Mouse (Mus musculus): ENCODE data around the gene 4930470P17Rik. TPM values are rescaled to one million over a fixed set of nuclear protein-coding genes. Genes with fewer than 3 reads are reported as not detected.

Gene 4930470P17Rik
- polyA plus RNA-seq, 1 experiment from 2014 or later = 0.36 TPM

DNA sequence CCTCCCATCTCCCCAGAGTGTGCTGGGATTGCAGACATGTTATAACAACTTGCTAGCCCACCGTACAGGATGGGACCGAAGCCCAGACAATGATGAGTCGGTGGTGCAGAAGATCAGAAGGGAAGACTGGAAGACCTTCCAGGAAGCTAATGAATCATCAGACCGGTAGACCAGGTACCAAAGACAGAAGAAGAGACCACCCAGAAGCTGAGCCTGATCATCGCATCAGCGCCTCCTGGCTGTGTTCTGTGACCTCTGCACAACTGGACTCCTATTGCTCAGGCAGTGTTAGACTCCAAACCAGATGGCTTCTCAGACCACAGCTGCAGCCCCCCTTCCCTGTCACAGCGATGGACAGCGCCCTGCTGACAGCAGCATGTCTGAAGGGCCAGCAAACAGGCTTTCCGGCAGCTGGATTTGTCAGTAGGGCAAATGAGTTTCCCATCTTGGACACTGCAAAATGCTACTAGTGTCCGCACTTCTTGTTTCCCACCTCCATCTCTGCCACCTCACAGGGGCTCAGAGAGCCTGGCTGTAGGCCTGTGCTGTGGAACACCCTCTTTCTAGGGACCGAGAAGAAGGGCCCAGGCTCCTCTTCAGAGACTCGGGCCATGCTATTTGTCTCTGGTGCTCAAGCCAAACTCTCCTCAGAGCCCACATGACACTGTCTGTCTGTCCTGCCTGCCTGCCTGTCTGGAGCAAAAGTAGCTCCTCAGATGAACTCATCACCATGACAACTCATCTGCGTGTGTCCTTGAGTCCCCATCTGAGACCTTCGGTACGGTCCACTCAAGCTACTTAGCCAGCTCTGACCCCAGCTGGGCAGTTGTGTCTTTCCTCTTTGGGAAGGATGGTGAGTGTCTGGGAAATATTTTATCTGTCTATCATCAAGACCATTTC, 37.6 kb downstream of the 4930470P17Rik start:
- Histone ChIP-seq H3K36me3 (ENCODE audit: control insufficient read depth, insufficient read depth, low read length) (no peaks in the 10 kb centered on the region), H3K4me1 (ENCODE audit: control insufficient read depth, insufficient read depth, low read depth, low read length) (no peaks in the 10 kb centered on the region), H3K4me2 (ENCODE audit: low read length) (no peak overlapping the region), H3K27me3 (replicated peaks; ENCODE audit: control insufficient read depth, insufficient read depth, low read length) (no peaks in the 10 kb centered on the region), H3K4me3 (ENCODE audit: low read length) (no peak overlapping the region), H3K9me3 (ENCODE audit: control insufficient read depth, low read length) (no peaks in the 10 kb centered on the region), H3K27ac (ENCODE audit: low read depth, low read length) (no peak overlapping the region), H3K9ac (ENCODE audit: low read depth, low read length) (no peak overlapping the region)
- no peak for ATAC-seq
- 68% methylated on average over 15 of the region's 15 CpGs for WGBS

DNA sequence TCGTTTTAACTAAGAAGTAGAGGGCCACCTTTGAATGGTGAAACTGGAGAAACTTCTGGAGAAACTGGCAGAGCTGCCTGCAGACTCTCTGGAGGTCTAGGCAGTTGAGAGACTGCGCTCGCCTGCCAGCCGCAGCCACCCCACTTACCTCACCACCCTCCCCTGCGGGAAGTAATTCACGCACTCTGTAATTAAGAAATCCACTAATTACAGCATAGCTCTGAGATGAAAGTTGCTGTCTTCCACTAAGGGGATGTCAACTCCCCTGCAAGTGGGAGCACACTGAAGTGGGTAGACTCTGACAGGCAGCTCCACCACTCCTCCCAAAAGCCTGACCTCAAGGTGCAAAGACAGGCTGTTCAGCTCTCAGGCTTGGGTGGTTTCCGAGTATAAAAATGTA, 49.7 kb downstream of the 4930470P17Rik start:
- ATAC-seq = peak; percentile 26; the same call in 1 of the 2 replicates
- H3K9ac ChIP-seq (ENCODE audit: low read depth, low read length) = no peak overlapping the region
- no peaks in the 10 kb centered on the region for H3K27me3 ChIP-seq (replicated peaks; ENCODE audit: control insufficient read depth, insufficient read depth, low read length)
- H3K36me3 ChIP-seq (ENCODE audit: control insufficient read depth, insufficient read depth, low read length) = no peaks in the 10 kb centered on the region
- no peak overlapping the region for H3K4me3 ChIP-seq (ENCODE audit: low read length)
- no peak overlapping the region for H3K27ac ChIP-seq (ENCODE audit: low read depth, low read length)
- H3K9me3 ChIP-seq (ENCODE audit: control insufficient read depth, low read length) = no peaks in the 10 kb centered on the region
- 56% methylated on average over 7 of the region's 7 CpGs for WGBS
- H3K4me1 ChIP-seq (ENCODE audit: control insufficient read depth, insufficient read depth, low read depth, low read length) = no peaks in the 10 kb centered on the region
- H3K4me2 ChIP-seq (ENCODE audit: low read length) = no peak overlapping the region

DNA sequence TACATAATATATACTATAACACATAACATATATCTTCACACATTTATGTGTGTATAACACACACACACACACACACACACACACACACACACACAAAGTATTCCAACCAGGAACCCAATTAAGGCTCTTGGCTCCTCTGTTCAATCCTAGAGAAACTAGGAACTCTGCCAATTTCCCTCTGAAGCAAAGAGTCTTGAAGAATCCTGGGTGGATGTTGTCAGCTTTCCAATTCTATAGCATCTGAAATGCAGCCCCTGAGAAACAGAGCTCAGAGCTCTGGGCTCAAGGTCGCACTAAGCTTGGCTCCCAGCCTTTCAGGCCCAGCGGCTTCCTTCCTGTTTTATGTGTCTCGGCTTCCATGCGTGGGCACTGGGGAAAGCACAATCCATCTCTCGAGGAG, 51.6 kb downstream of the 4930470P17Rik start:
- ATAC-seq = peak; percentile 79
- no peaks in the 10 kb centered on the region for H3K9me3 ChIP-seq (ENCODE audit: control insufficient read depth, low read length)
- no peaks in the 10 kb centered on the region for H3K27me3 ChIP-seq (replicated peaks; ENCODE audit: control insufficient read depth, insufficient read depth, low read length)
- no peak overlapping the region for H3K4me3 ChIP-seq (ENCODE audit: low read length)
- H3K4me1 ChIP-seq (ENCODE audit: control insufficient read depth, insufficient read depth, low read depth, low read length) = no peaks in the 10 kb centered on the region
- H3K27ac ChIP-seq (ENCODE audit: low read depth, low read length) = no peak overlapping the region
- WGBS = 20% methylated on average over 5 of the region's 5 CpGs
- H3K9ac ChIP-seq (ENCODE audit: low read depth, low read length) = no peak overlapping the region
- H3K4me2 ChIP-seq (ENCODE audit: low read length) = no peak overlapping the region
- no peaks in the 10 kb centered on the region for H3K36me3 ChIP-seq (ENCODE audit: control insufficient read depth, insufficient read depth, low read length)

DNA sequence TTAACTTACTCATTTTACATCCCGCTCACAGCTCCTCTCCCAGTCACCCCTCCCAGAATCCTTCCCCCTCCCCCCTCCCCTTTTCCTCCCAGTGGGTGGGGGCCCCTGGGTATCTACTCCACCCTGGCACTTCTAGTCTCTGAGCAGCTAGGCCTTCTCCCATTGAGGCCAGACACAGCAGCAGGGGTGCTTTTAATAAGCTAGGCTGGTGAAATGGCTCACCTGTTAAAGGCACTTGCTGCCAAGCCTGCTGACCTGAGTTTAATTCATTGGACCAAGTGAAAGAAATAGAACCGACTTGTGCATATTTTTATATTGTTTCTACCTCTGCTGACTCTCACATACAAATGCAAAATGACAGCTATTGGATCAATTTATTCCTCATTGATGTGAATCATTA, 52.7 kb downstream of the 4930470P17Rik start:
- Histone ChIP-seq H3K27me3 (replicated peaks; ENCODE audit: control insufficient read depth, insufficient read depth, low read length) (no peaks in the 10 kb centered on the region), H3K27ac (ENCODE audit: low read depth, low read length) (no peak overlapping the region), H3K9me3 (ENCODE audit: control insufficient read depth, low read length) (no peaks in the 10 kb centered on the region), H3K36me3 (ENCODE audit: control insufficient read depth, insufficient read depth, low read length) (no peaks in the 10 kb centered on the region), H3K4me2 (ENCODE audit: low read length) (no peak overlapping the region), H3K4me3 (ENCODE audit: low read length) (no peak overlapping the region), H3K9ac (ENCODE audit: low read depth, low read length) (no peak overlapping the region), H3K4me1 (ENCODE audit: control insufficient read depth, insufficient read depth, low read depth, low read length) (no peaks in the 10 kb centered on the region)
- WGBS = 68% methylated on average over 2 of the region's 2 CpGs
- ATAC-seq = no peak

DNA sequence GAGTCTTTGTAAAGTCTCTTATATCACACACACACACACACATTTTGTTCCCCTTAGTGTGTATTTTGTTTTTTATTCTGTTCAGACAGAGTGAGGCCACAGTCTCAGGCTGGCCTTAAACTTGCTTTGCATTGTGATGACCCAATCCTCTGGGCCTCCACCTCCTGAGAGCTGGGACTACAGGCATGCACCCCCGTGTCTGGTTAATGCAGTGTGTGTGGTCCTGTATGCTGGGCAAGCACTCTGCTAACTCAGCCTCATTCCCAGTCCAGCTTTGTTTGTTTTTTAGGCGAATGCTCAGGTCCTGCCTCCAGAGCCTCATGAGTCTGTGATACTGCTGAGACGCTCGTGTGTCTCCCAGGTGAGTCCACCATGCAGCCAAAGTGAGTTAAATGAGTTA, 53.8 kb downstream of the 4930470P17Rik start:
- Histone ChIP-seq H3K36me3 (ENCODE audit: control insufficient read depth, insufficient read depth, low read length) (no peaks in the 10 kb centered on the region), H3K4me3 (ENCODE audit: low read length) (no peak overlapping the region), H3K27ac (ENCODE audit: low read depth, low read length) (no peak overlapping the region), H3K4me2 (ENCODE audit: low read length) (no peak overlapping the region), H3K4me1 (ENCODE audit: control insufficient read depth, insufficient read depth, low read depth, low read length) (no peaks in the 10 kb centered on the region), H3K9ac (ENCODE audit: low read depth, low read length) (no peak overlapping the region), H3K27me3 (replicated peaks; ENCODE audit: control insufficient read depth, insufficient read depth, low read length) (no peaks in the 10 kb centered on the region), H3K9me3 (ENCODE audit: control insufficient read depth, low read length) (no peaks in the 10 kb centered on the region)
- 39% methylated on average over 4 of the region's 4 CpGs for WGBS
- ATAC-seq = no peak

DNA sequence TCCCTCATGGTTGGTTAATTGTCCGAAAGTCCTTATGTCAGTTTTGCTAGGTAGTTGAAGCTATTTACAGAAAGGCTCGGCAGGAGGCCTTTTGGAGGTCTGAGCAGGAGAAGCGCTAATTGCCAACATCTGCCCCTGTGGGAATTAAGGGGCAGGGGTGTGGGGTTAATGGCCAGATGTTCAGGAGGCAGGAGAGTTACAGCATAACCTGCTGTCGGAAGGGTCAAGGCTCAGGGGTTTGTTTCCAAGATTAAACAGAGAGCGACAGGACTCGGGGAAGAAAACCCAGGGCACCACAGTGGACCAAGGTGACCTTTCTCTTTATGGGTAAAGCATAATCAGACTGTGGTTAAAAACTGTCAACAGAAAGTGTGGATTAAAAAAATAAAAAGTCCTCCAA, 54.3 kb downstream of the 4930470P17Rik start:
- H3K27me3 ChIP-seq (replicated peaks; ENCODE audit: control insufficient read depth, insufficient read depth, low read length) = no peaks in the 10 kb centered on the region
- no peak overlapping the region for H3K9ac ChIP-seq (ENCODE audit: low read depth, low read length)
- H3K36me3 ChIP-seq (ENCODE audit: control insufficient read depth, insufficient read depth, low read length) = no peaks in the 10 kb centered on the region
- no peak overlapping the region for H3K4me3 ChIP-seq (ENCODE audit: low read length)
- no peak overlapping the region for H3K27ac ChIP-seq (ENCODE audit: low read depth, low read length)
- 26% methylated on average over 6 of the region's 6 CpGs for WGBS
- ATAC-seq = no peak
- H3K4me1 ChIP-seq (ENCODE audit: control insufficient read depth, insufficient read depth, low read depth, low read length) = no peaks in the 10 kb centered on the region
- no peaks in the 10 kb centered on the region for H3K9me3 ChIP-seq (ENCODE audit: control insufficient read depth, low read length)
- no peak overlapping the region for H3K4me2 ChIP-seq (ENCODE audit: low read length)

DNA sequence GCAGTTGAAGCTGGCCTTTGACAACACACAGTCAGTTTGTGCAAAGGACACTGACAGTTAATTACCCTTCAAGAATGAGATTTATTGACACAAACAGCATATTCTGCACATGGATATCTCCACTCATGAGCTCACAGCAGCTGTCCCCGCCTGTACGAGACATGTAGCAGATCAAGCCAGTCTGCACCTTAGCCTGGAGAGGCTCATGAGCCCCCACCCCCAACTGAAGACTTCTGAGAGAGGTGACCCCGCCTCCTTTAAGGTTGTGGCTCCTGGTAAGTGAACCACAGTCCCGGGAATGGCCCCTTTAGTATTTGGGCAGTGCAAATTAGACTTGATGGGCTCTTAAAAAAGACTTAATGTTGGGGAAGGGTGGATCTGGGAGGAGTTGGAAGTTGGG, 56.1 kb downstream of the 4930470P17Rik start:
- no peaks in the 10 kb centered on the region for H3K4me1 ChIP-seq (ENCODE audit: control insufficient read depth, insufficient read depth, low read depth, low read length)
- H3K4me2 ChIP-seq (ENCODE audit: low read length) = no peak overlapping the region
- no peak overlapping the region for H3K4me3 ChIP-seq (ENCODE audit: low read length)
- H3K9me3 ChIP-seq (ENCODE audit: control insufficient read depth, low read length) = no peaks in the 10 kb centered on the region
- no peak overlapping the region for H3K27ac ChIP-seq (ENCODE audit: low read depth, low read length)
- ATAC-seq = no peak
- no peaks in the 10 kb centered on the region for H3K36me3 ChIP-seq (ENCODE audit: control insufficient read depth, insufficient read depth, low read length)
- H3K9ac ChIP-seq (ENCODE audit: low read depth, low read length) = no peak overlapping the region
- 64% methylated on average over 4 of the region's 4 CpGs for WGBS
- H3K27me3 ChIP-seq (replicated peaks; ENCODE audit: control insufficient read depth, insufficient read depth, low read length) = no peaks in the 10 kb centered on the region

DNA sequence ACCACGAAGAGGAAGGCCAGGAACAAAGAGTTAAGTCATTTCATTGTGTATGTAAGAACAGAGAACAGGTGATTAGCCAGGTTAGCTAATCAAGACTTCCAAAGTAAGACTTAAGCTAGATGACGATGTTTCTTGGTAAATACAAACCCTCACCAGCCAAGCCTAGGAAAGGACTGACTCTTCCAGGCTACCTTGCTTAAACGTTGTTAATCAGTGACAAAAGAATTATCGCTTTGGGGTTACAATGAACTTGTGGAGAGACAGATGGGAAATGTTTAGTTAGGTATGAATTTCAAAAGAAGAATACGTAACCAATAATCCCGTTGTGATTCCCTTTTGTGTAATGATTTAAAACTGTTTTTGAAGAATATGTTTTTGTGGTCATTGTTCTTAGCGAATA, 56.9 kb downstream of the 4930470P17Rik start:
- H3K36me3 ChIP-seq (ENCODE audit: control insufficient read depth, insufficient read depth, low read length) = no peaks in the 10 kb centered on the region
- no peak overlapping the region for H3K4me3 ChIP-seq (ENCODE audit: low read length)
- no peak for ATAC-seq
- no peak overlapping the region for H3K4me2 ChIP-seq (ENCODE audit: low read length)
- H3K27me3 ChIP-seq (replicated peaks; ENCODE audit: control insufficient read depth, insufficient read depth, low read length) = no peaks in the 10 kb centered on the region
- no peaks in the 10 kb centered on the region for H3K4me1 ChIP-seq (ENCODE audit: control insufficient read depth, insufficient read depth, low read depth, low read length)
- no peak overlapping the region for H3K9ac ChIP-seq (ENCODE audit: low read depth, low read length)
- H3K27ac ChIP-seq (ENCODE audit: low read depth, low read length) = no peak overlapping the region
- H3K9me3 ChIP-seq (ENCODE audit: control insufficient read depth, low read length) = no peaks in the 10 kb centered on the region
- 86% methylated on average over 7 of the region's 7 CpGs for WGBS

DNA sequence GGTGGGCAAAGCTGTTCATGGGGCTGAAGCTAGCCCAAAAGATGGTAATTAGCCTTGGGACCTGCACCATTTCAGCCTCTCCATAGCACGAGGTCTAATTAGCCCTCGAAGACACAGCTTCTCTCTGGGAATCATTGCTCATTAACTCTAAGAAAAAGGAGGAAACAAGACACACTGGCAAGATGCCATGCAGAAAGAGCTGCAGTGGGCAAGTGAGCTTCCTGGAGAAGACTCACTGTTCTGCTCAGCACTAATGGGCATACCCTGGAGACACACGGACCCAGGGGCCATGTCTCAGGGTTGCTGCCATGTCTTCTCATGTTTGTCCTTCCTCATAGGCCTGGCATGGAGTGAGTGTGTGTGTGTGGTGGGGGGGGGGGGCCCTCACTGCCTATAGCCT, 57.7 kb downstream of the 4930470P17Rik start:
- Histone ChIP-seq H3K27ac (ENCODE audit: low read depth, low read length) (no peak overlapping the region), H3K9me3 (ENCODE audit: control insufficient read depth, low read length) (no peaks in the 10 kb centered on the region), H3K4me3 (ENCODE audit: low read length) (no peak overlapping the region), H3K27me3 (replicated peaks; ENCODE audit: control insufficient read depth, insufficient read depth, low read length) (no peaks in the 10 kb centered on the region), H3K4me1 (ENCODE audit: control insufficient read depth, insufficient read depth, low read depth, low read length) (no peaks in the 10 kb centered on the region), H3K36me3 (ENCODE audit: control insufficient read depth, insufficient read depth, low read length) (no peaks in the 10 kb centered on the region), H3K9ac (ENCODE audit: low read depth, low read length) (no peak overlapping the region), H3K4me2 (ENCODE audit: low read length) (no peak overlapping the region)
- no peak for ATAC-seq
- 59% methylated on average over 3 of the region's 3 CpGs for WGBS
